Mouse (Mus musculus) heart, adult 9 months (tissue): ENCODE results near the gene Capg.

ENCODE experiments used
- DNase-seq, 2 experiments: peaks; one replicate each; pipeline ENCODE4 v3.0.0; 2022; ENCODE audit warnings: low spot score in 2 of 2

Capg gene

GRCm38 (mm10) chr6:72570644-72571397, 26.6 kb downstream of the Capg start:
- peak; percentile 49 to 63 for DNase-seq

- no peak for DNase-seq
Measured at GRCm38 (mm10) chr6:72571826-72572225, 27.6 kb downstream of the Capg start.

- no peak for DNase-seq
Measured at GRCm38 (mm10) chr6:72576041-72576440, 31.9 kb downstream of the Capg start.

- DNase-seq, result peak; percentile 44 to 75
Measured at GRCm38 (mm10) chr6:72581625-72582382, 37.6 kb downstream of the Capg start.

GRCm38 (mm10) chr6:72583211-72583839, 39.1 kb downstream of the Capg start:
- peak; percentile 21 to 37 for DNase-seq

GRCm38 (mm10) chr6:72584154-72584553, 40.0 kb downstream of the Capg start:
- no peak for DNase-seq

GRCm38 (mm10) chr6:72586701-72587100, 42.5 kb downstream of the Capg start:
- DNase-seq, result no peak

GRCm38 (mm10) chr6:72588307-72588706, 44.1 kb downstream of the Capg start:
- DNase-seq, result no peak

GRCm38 (mm10) chr6:72590111-72590510, 45.9 kb downstream of the Capg start:
- DNase-seq, result no peak

- DNase-seq, result peak; percentile 74 to 88
Measured at GRCm38 (mm10) chr6:72593011-72593803, 49.0 kb downstream of the Capg start.

GRCm38 (mm10) chr6:72593914-72594313, 49.7 kb downstream of the Capg start:
- no peak for DNase-seq

GRCm38 (mm10) chr6:72597083-72597874, 53.1 kb downstream of the Capg start:
- DNase-seq, result peak; percentile 28 to 37

- peak; percentile 96 to 97 for DNase-seq
Measured at GRCm38 (mm10) chr6:72597956-72598753, 54.0 kb downstream of the Capg start, which contains the start of the genes Elmod3 and Retsat. Elmod3 (minus strand) TSS chr6:72598413. Retsat (plus strand) TSS chr6:72598475.

GRCm38 (mm10) chr6:72598791-72599557, 54.8 kb downstream of the Capg start:
- peak in 1 of 2 experiments; percentile 68 for DNase-seq

GRCm38 (mm10) chr6:72600216-72600615, 56.0 kb downstream of the Capg start:
- no peak for DNase-seq

GRCm38 (mm10) chr6:72600771-72601170, 56.6 kb downstream of the Capg start:
- DNase-seq, result no peak

- DNase-seq, result peak; percentile 58 to 77
Measured at GRCm38 (mm10) chr6:72601732-72602131, 57.5 kb downstream of the Capg start.

GRCm38 (mm10) chr6:72604066-72604465, 59.9 kb downstream of the Capg start:
- no peak for DNase-seq

GRCm38 (mm10) chr6:72607060-72607459, 62.9 kb downstream of the Capg start:
- DNase-seq, result no peak
